Mouse (Mus musculus) limb, embryonic 11.5 days (tissue): Measurements from ENCODE around the gene Tmem171. TPM values are rescaled to one million over a fixed set of nuclear protein-coding genes. Genes with fewer than 3 reads are reported as not detected.

Source experiments
- ATAC-seq: fragments of 200-750 bp; cut with Nextera tagmentation; 2 replicates; pipeline ENCODE4 v1.8.0; 2017; ENCODE audit warnings: low read depth; ENCODE audit not compliant: insufficient number of reproducible peaks, low FRiP score, low TSS enrichment
- DNase-seq: peaks from one replicate; pipeline ENCODE4 v3.0.0-alpha.2; 2015; ENCODE audit warnings: low spot score
- H3K27ac ChIP-seq: fragments of 300-500 bp; sonication (generic); replicated peaks from 2 replicates; pipeline ENCODE4 v1.5.1; 2014; ENCODE audit warnings: low read depth, mild to moderate bottlenecking, low read length
- H3K27me3 ChIP-seq: fragments of 300-500 bp; sonication (generic); 2 replicates; pipeline ENCODE4 v1.6.1; 2014; ENCODE audit warnings: mild to moderate bottlenecking, low read length, mixed read lengths; ENCODE audit not compliant: control insufficient read depth, insufficient read depth
- H3K36me3 ChIP-seq: fragments of 300-500 bp; sonication (generic); 2 replicates; pipeline ENCODE4 v1.6.1; 2014; ENCODE audit warnings: mild to moderate bottlenecking, low read length, moderate library complexity, mixed read lengths; ENCODE audit not compliant: control insufficient read depth, insufficient read depth
- H3K4me1 ChIP-seq: fragments of 300-500 bp; sonication (generic); 2 replicates; pipeline ENCODE4 v1.6.1; 2014; ENCODE audit warnings: low read length, mixed read lengths; ENCODE audit not compliant: control insufficient read depth, insufficient read depth
- H3K4me2 ChIP-seq: fragments of 300-500 bp; sonication (generic); 2 replicates; pipeline ENCODE4 v1.6.1; 2014; ENCODE audit warnings: low read depth, mild to moderate bottlenecking, moderate library complexity; ENCODE audit not compliant: severe bottlenecking
- H3K4me3 ChIP-seq: fragments of 300-500 bp; sonication (generic); 2 replicates; pipeline ENCODE4 v1.5.1; 2014; ENCODE audit warnings: low read depth, low read length
- H3K9ac ChIP-seq: fragments of 300-500 bp; sonication (generic); 2 replicates; pipeline ENCODE4 v1.6.1; 2014; ENCODE audit warnings: mild to moderate bottlenecking, low read length
- H3K9me3 ChIP-seq: fragments of 300-500 bp; sonication (generic); 2 replicates; pipeline ENCODE4 v1.6.1; 2016; ENCODE audit warnings: low read length; ENCODE audit not compliant: control insufficient read depth
- WGBS: fragments of 180-500 bp; shearing (Covaris S2); extraction: QIAGEN DNeasy Blood & Tissue Kit; methylation state at CpG from one replicate; pipeline ENCODE4 v1.1.7; 2014; 5-methylcytosine and 5-hydroxymethylcytosine counted together
- polyA plus RNA-seq: library from polyadenylated mRNA; unstranded; fragments of >200 nt; fragmentation: Nextera tagmentation; extraction: Ambion mirVana; gene quantifications from 2 replicates; pipeline ENCODE4 v1.2.1, GENCODE M21; 2014

Tmem171 gene
- polyA plus RNA-seq, 1 experiment from 2014 or later, result not detected

GRCm38 (mm10) chr13:98669296-98669695, 25.3 kb downstream of the Tmem171 start:
- H3K4me1 ChIP-seq, result no peaks in the 10 kb centered on the region
- WGBS, result 67% methylated on average over 3 of the region's 3 CpGs
- H3K27ac ChIP-seq, result no peak overlapping the region
- no peak overlapping the region for H3K4me3 ChIP-seq
- H3K9me3 ChIP-seq, result no peaks in the 10 kb centered on the region
- no peaks in the 10 kb centered on the region for H3K27me3 ChIP-seq
- ATAC-seq (no peak), DNase-seq (no peak)
- no peak overlapping the region for H3K9ac ChIP-seq
- no peak overlapping the region for H3K4me2 ChIP-seq
- H3K36me3 ChIP-seq, result no peaks in the 10 kb centered on the region

GRCm38 (mm10) chr13:98667316-98667715, 27.3 kb downstream of the Tmem171 start:
- no peaks in the 10 kb centered on the region for H3K27me3 ChIP-seq
- H3K4me1 ChIP-seq, result no peaks in the 10 kb centered on the region
- 72% methylated on average over 3 of the region's 3 CpGs for WGBS
- H3K4me3 ChIP-seq, result no peak overlapping the region
- H3K36me3 ChIP-seq, result no peaks in the 10 kb centered on the region
- H3K9ac ChIP-seq, result no peak overlapping the region
- DNase-seq (no peak), ATAC-seq (no peak)
- no peak overlapping the region for H3K27ac ChIP-seq
- H3K4me2 ChIP-seq, result no peak overlapping the region
- no peaks in the 10 kb centered on the region for H3K9me3 ChIP-seq

GRCm38 (mm10) chr13:98665240-98665639, 29.4 kb downstream of the Tmem171 start:
- Histone ChIP-seq H3K4me1 (no peaks in the 10 kb centered on the region), H3K4me3 (no peak overlapping the region), H3K9me3 (no peaks in the 10 kb centered on the region), H3K9ac (no peak overlapping the region), H3K4me2 (no peak overlapping the region), H3K27ac (no peak overlapping the region), H3K36me3 (no peaks in the 10 kb centered on the region), H3K27me3 (no peaks in the 10 kb centered on the region)
- ATAC-seq (no peak), DNase-seq (no peak)
- WGBS, result 89% methylated on average over 10 of the region's 10 CpGs

- DNase-seq, result no peak
- Histone ChIP-seq H3K36me3 (no peaks in the 10 kb centered on the region), H3K27me3 (no peaks in the 10 kb centered on the region), H3K9ac (no peak overlapping the region), H3K9me3 (no peaks in the 10 kb centered on the region), H3K4me1 (no peaks in the 10 kb centered on the region), H3K4me3 (no peak overlapping the region), H3K27ac (no peak overlapping the region), H3K4me2 (no peak overlapping the region)
- 87% methylated on average over 4 of the region's 4 CpGs for WGBS
- no peak for ATAC-seq
These were observed 32.4 kb downstream of the Tmem171 start for GRCm38 (mm10) chr13:98662173-98662675.

GRCm38 (mm10) chr13:98656034-98656471, 38.6 kb downstream of the Tmem171 start:
- H3K4me3 ChIP-seq, result no peak overlapping the region
- no peak overlapping the region for H3K4me2 ChIP-seq
- ATAC-seq, result no peak
- no peaks in the 10 kb centered on the region for H3K36me3 ChIP-seq
- no peak overlapping the region for H3K27ac ChIP-seq
- WGBS, result 88% methylated on average over 16 of the region's 16 CpGs
- H3K9ac ChIP-seq, result no peak overlapping the region
- no peaks in the 10 kb centered on the region for H3K9me3 ChIP-seq
- H3K4me1 ChIP-seq, result no peaks in the 10 kb centered on the region
- no peaks in the 10 kb centered on the region for H3K27me3 ChIP-seq
- no peak for DNase-seq

- no peak overlapping the region for H3K4me2 ChIP-seq
- H3K4me3 ChIP-seq, result no peak overlapping the region
- no peak overlapping the region for H3K27ac ChIP-seq
- DNase-seq (no peak), ATAC-seq (no peak)
- WGBS, result 89% methylated on average over 4 of the region's 4 CpGs
- H3K36me3 ChIP-seq, result no peaks in the 10 kb centered on the region
- H3K4me1 ChIP-seq, result no peaks in the 10 kb centered on the region
- no peak overlapping the region for H3K9ac ChIP-seq
- H3K9me3 ChIP-seq, result no peaks in the 10 kb centered on the region
- no peaks in the 10 kb centered on the region for H3K27me3 ChIP-seq
These were observed 39.3 kb downstream of the Tmem171 start for GRCm38 (mm10) chr13:98655346-98655745.

GRCm38 (mm10) chr13:98654129-98654939, 40.3 kb downstream of the Tmem171 start:
- WGBS, result 76% methylated on average over 10 of the region's 10 CpGs

GRCm38 (mm10) chr13:98652194-98652593, 42.4 kb downstream of the Tmem171 start:
- ATAC-seq (no peak), DNase-seq (no peak)
- Histone ChIP-seq H3K4me2 (no peak overlapping the region), H3K4me3 (no peak overlapping the region), H3K36me3 (no peaks in the 10 kb centered on the region), H3K27me3 (no peaks in the 10 kb centered on the region), H3K27ac (no peak overlapping the region), H3K9me3 (no peaks in the 10 kb centered on the region), H3K4me1 (no peaks in the 10 kb centered on the region), H3K9ac (no peak overlapping the region)
- 67% methylated on average over 2 of the region's 2 CpGs for WGBS

More at GRCm38 (mm10) chr13:98654129-98654939, 40.3 kb downstream of the Tmem171 start:
- Histone ChIP-seq H3K27me3 (no peaks in the 10 kb centered on the region), H3K4me3 (no peak overlapping the region), H3K4me2 (no peak overlapping the region), H3K9ac (no peak overlapping the region), H3K36me3 (no peaks in the 10 kb centered on the region), H3K27ac (no peak overlapping the region), H3K9me3 (no peaks in the 10 kb centered on the region), H3K4me1 (no peaks in the 10 kb centered on the region)
- ATAC-seq, result no peak
- no peak for DNase-seq
